Mouse (Mus musculus) hindbrain, postnatal 0 days (tissue): ENCODE data around the gene 1500015O10Rik. TPM values are rescaled to one million over a fixed set of nuclear protein-coding genes. Genes with fewer than 3 reads are reported as not detected.

Experiments
- ATAC-seq: fragments of 200-750 bp; cut with Nextera tagmentation; 2 replicates; pipeline ENCODE4 v1.8.0; 2017; ENCODE audit warnings: mild to moderate bottlenecking, moderate TSS enrichment, moderate library complexity
- DNase-seq: peaks from one replicate; pipeline ENCODE4 v3.0.0-alpha.2; 2015; ENCODE audit warnings: low spot score
- H3K27ac ChIP-seq: fragments of 300-500 bp; sonication (generic); 2 replicates; pipeline ENCODE4 v1.5.1; 2014; ENCODE audit warnings: mild to moderate bottlenecking
- H3K27me3 ChIP-seq: fragments of 300-500 bp; sonication (generic); 2 replicates; pipeline ENCODE4 v1.6.1; 2014; ENCODE audit warnings: low read length, mixed read lengths; ENCODE audit not compliant: insufficient read depth
- H3K36me3 ChIP-seq: fragments of 300-500 bp; sonication (generic); 2 replicates; pipeline ENCODE4 v1.6.1; 2014; ENCODE audit warnings: low read length, mixed read lengths; ENCODE audit not compliant: insufficient read depth
- H3K4me1 ChIP-seq: fragments of 300-500 bp; sonication (generic); 2 replicates; pipeline ENCODE4 v1.6.1; 2014; ENCODE audit warnings: antibody characterized with exemption, low read length, mixed read lengths; ENCODE audit not compliant: insufficient read depth
- H3K4me2 ChIP-seq: fragments of 300-500 bp; sonication (generic); 2 replicates; pipeline ENCODE4 v1.6.1; 2014; ENCODE audit warnings: low read depth, mild to moderate bottlenecking, low read length, moderate library complexity, mixed read lengths
- H3K4me3 ChIP-seq: fragments of 300-500 bp; sonication (generic); 2 replicates; pipeline ENCODE4 v1.5.1; 2014; ENCODE audit warnings: low read length
- H3K9ac ChIP-seq: fragments of 300-500 bp; sonication (generic); replicated peaks from 2 replicates; pipeline ENCODE4 v1.6.1; 2014; ENCODE audit warnings: mild to moderate bottlenecking, low read length, moderate library complexity, mixed read lengths
- H3K9me3 ChIP-seq: fragments of 300-500 bp; sonication (generic); 2 replicates; pipeline ENCODE4 v1.6.1; 2016; ENCODE audit warnings: low read length, mixed read lengths
- CTCF ChIP-seq: IDR thresholded peaks from 2 replicates; pipeline ENCODE4 v1.5.1; 2016; ENCODE audit warnings: antibody characterized with exemption, control low read depth, low read depth
- WGBS: fragments of 180-500 bp; shearing (Covaris S2); extraction: QIAGEN DNeasy Blood & Tissue Kit; methylation state at CpG from one replicate; pipeline ENCODE4 v1.1.7; 2014; 5-methylcytosine and 5-hydroxymethylcytosine counted together
- polyA plus RNA-seq: library from polyadenylated mRNA; unstranded; fragments of >200 nt; fragmentation: Nextera tagmentation; extraction: Ambion mirVana; gene quantifications from 2 replicates; pipeline ENCODE4 v1.2.1, GENCODE M21; 2015
- total RNA-seq: library from RNA; depleted of rRNA; stranded (reverse); fragments of >200 nt; gene quantifications from 2 replicates; pipeline ENCODE4 v1.2.3, GENCODE M21; 2014

The 1500015O10Rik gene
- total and polyA plus RNA-seq, 2 experiments from 2014 or later, result 36.3 to 105 TPM

DNA sequence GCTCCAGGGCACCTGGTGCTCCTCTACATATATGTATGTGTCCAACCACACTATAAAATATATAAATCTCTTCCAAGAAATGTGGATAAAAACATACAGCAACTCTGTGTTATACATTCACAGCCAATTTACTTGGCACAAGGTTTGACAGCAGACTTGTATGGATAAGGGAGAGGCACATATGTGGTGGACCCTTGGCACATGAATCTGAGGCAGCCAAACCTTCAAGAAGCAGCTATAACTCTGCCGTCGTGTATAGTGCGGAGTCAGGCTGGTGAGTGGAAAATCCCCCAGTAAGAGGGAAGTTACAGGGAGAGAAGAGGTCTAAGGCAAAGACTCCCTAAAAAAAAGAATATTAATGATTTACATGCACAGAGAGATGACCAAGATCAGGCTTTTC is 42.3 kb downstream of the 1500015O10Rik start:
- 97% methylated on average over 3 of the region's 3 CpGs for WGBS
- Histone ChIP-seq H3K9ac (no peak overlapping the region), H3K4me3 (no peak overlapping the region), H3K9me3 (no peaks in the 10 kb centered on the region), H3K36me3 (peaks cover 20% of the 10 kb centered on the region; the same call in 1 of the 2 replicates), H3K4me2 (no peak overlapping the region), H3K27ac (no peak overlapping the region), H3K4me1 (no peaks in the 10 kb centered on the region), H3K27me3 (no peaks in the 10 kb centered on the region)
- no peak for DNase-seq
- no peak for ATAC-seq
- no peak for TF ChIP-seq CTCF

DNA sequence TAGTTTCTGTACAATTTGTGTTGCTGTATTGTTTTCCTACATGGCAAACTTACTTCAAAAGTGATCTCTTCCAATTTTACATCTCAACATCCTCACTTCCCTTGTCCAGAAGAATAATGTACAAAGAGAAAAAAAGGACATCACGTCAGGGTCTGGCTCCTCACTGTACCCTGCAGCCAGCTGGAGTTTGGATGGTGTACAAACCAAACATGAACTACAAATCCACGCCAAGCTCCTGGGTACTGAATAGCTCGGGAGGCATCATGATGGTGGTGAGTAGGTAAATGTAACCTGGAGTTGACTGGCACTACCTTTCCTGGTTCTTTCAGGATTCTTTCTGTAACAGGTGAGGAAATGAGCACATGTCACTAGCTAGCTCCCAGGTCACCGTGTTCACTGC is 43.7 kb downstream of the 1500015O10Rik start:
- H3K4me3 ChIP-seq, result no peak overlapping the region
- peaks cover 23% of the 10 kb centered on the region for H3K36me3 ChIP-seq
- DNase-seq (no peak), ATAC-seq (no peak)
- no peak overlapping the region for H3K27ac ChIP-seq
- WGBS, result 78% methylated on average over 4 of the region's 4 CpGs
- no peaks in the 10 kb centered on the region for H3K27me3 ChIP-seq
- no peak for TF ChIP-seq CTCF
- no peak overlapping the region for H3K9ac ChIP-seq
- no peaks in the 10 kb centered on the region for H3K4me1 ChIP-seq
- H3K9me3 ChIP-seq, result no peaks in the 10 kb centered on the region
- H3K4me2 ChIP-seq, result no peak overlapping the region

GRCm38 (mm10) chr1:43776106-43776505 is 45.7 kb downstream of the 1500015O10Rik start:
- Histone ChIP-seq H3K9ac (no peak overlapping the region), H3K4me3 (no peak overlapping the region), H3K27ac (no peak overlapping the region), H3K36me3 (peaks cover 17% of the 10 kb centered on the region), H3K9me3 (no peaks in the 10 kb centered on the region), H3K4me1 (no peaks in the 10 kb centered on the region), H3K4me2 (no peak overlapping the region), H3K27me3 (no peaks in the 10 kb centered on the region)
- no peak for DNase-seq
- no peak for TF ChIP-seq CTCF
- WGBS, result 69% methylated on average over 3 of the region's 3 CpGs
- ATAC-seq, result no peak

DNA sequence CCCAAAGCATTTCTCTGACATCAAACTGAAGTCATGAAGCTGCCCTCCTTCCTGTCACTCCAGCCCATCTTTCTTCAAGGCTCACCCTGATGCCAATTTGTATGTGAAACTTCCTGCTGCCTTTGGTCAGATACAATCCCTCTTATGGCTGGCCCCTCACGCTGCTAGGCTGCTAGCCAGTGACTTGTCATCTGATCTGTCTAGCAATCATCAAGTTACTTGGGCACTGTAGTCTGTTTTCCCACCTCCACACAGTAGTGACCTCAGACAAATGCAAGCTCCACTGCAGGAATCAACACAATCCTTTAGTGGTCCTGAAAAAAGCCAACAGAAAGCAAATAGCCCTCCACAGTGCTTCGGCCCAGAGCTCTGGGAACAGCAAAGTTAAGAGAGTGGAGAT is 50.8 kb downstream of the 1500015O10Rik start:
- Histone ChIP-seq H3K9me3 (no peaks in the 10 kb centered on the region), H3K27ac (no peak overlapping the region), H3K4me3 (no peak overlapping the region), H3K9ac (no peak overlapping the region), H3K4me1 (no peaks in the 10 kb centered on the region), H3K36me3 (peaks cover 14% of the 10 kb centered on the region), H3K4me2 (no peak overlapping the region), H3K27me3 (no peaks in the 10 kb centered on the region)
- DNase-seq, result no peak
- no peak for ATAC-seq
- WGBS, result 73% methylated on average over 2 of the region's 2 CpGs
- no peak for TF ChIP-seq CTCF

DNA sequence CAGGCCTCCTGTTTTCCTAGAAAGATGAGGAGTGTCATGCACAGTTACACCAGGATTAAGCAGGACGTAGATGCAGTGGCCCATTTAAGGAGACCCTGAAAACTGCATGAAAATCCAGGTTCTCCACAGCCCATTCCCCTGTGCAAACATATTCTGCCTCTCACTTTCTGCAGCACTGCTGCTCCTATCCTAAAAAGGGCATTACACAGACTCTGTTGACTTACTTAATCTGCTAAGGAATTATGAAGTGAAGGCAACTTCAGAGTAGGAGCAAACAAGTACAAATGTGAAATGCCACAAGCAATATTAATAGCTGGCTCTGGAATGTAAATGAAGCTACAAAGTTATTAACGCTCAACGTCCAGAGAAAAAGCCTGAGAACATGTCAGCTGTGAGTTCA is 51.3 kb downstream of the 1500015O10Rik start:
- TF ChIP-seq CTCF, result no peak

DNA sequence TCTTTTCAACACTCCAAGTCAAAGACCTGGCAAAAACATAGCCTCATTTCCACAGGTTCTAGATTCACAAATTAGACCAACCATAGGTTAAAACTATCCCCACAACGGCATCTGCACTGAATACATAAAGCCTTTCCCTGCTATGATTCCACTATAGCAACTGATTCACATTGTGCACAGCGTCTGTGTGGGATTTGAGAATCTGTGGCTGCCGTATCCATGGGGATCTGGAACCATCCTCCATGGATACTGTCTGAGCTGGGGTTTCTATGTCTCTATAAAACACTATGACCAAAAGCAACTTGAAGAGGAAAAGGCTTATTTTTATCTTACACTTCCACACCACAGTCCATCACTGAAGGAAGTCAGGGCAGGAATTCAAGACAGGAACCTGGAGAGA is 52.3 kb downstream of the 1500015O10Rik start:
- Histone ChIP-seq H3K9ac (no peak overlapping the region), H3K4me3 (no peak overlapping the region), H3K27ac (no peak overlapping the region), H3K4me1 (no peaks in the 10 kb centered on the region), H3K4me2 (no peak overlapping the region), H3K36me3 (peaks cover 20% of the 10 kb centered on the region), H3K9me3 (no peaks in the 10 kb centered on the region), H3K27me3 (no peaks in the 10 kb centered on the region)
- ATAC-seq (no peak; the same call in 1 of the 2 replicates), DNase-seq (no peak)
- WGBS, result 52% methylated on average over 3 of the region's 3 CpGs
- no peak for TF ChIP-seq CTCF

More for the DNA sequence above, 51.3 kb downstream of the 1500015O10Rik start:
- peaks cover 19% of the 10 kb centered on the region for H3K36me3 ChIP-seq
- H3K9me3 ChIP-seq, result no peaks in the 10 kb centered on the region
- H3K4me1 ChIP-seq, result no peaks in the 10 kb centered on the region
- H3K9ac ChIP-seq, result no peak overlapping the region
- no peak for ATAC-seq
- no peak for DNase-seq
- 73% methylated on average over 3 of the region's 3 CpGs for WGBS
- H3K4me2 ChIP-seq, result no peak overlapping the region
- H3K27me3 ChIP-seq, result no peaks in the 10 kb centered on the region
- no peak overlapping the region for H3K27ac ChIP-seq
- H3K4me3 ChIP-seq, result no peak overlapping the region

DNA sequence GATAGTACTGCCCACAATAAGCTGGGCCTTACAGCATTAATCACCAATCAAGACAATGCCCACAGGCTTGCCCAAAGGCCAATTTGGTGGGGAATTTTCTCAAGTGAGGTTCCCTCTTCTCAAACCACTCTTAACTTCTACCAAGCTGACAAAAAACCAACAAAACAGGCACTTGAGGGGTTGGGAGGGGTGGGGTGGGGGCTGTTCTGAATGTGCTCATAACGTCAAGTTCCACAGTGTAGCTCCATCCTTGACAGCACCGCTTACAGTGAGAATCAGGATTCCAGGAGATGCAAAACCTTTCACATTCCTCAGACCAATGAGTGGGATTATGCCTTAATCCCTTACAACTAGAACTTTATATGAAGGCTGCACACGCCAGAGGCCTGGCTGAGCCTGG is 52.8 kb downstream of the 1500015O10Rik start:
- H3K27ac ChIP-seq, result no peak overlapping the region
- no peak for ATAC-seq
- no peak for TF ChIP-seq CTCF

More for the DNA sequence above, 52.8 kb downstream of the 1500015O10Rik start:
- peaks cover 20% of the 10 kb centered on the region for H3K36me3 ChIP-seq
- WGBS, result 92% methylated on average over 3 of the region's 3 CpGs
- no peak overlapping the region for H3K9ac ChIP-seq
- H3K4me2 ChIP-seq, result no peak overlapping the region
- H3K4me1 ChIP-seq, result no peaks in the 10 kb centered on the region
- H3K9me3 ChIP-seq, result no peaks in the 10 kb centered on the region
- no peaks in the 10 kb centered on the region for H3K27me3 ChIP-seq
- H3K4me3 ChIP-seq, result no peak overlapping the region
- no peak for DNase-seq
